Mouse (Mus musculus): ENCODE measurements around the gene Oxct1. TPM values are rescaled to one million over a fixed set of nuclear protein-coding genes. Genes with fewer than 3 reads are reported as not detected.

Gene Oxct1
- polyA plus RNA-seq, 1 experiment from 2014 or later: 23.5 TPM

GRCm38 (mm10) chr15:4197913-4198312, 171.7 kb downstream of the Oxct1 start:
- no peak overlapping the region for H3K4me3 ChIP-seq (ENCODE audit: low read depth, low read length)
- ATAC-seq (ENCODE audit: low read depth): no peak
- no peaks in the 10 kb centered on the region for H3K27me3 ChIP-seq (ENCODE audit: control insufficient read depth, insufficient read depth, low read depth, low read length)
- H3K4me1 ChIP-seq (ENCODE audit: control insufficient read depth, low read depth, low read length): no peaks in the 10 kb centered on the region
- H3K4me2 ChIP-seq (ENCODE audit: low read depth, low read length): no peak overlapping the region
- H3K27ac ChIP-seq (ENCODE audit: low read length): no peak overlapping the region
- H3K9me3 ChIP-seq (replicated peaks; ENCODE audit: control insufficient read depth, low read length): no peaks in the 10 kb centered on the region
- no peaks in the 10 kb centered on the region for H3K36me3 ChIP-seq (ENCODE audit: control insufficient read depth, insufficient read depth)
- no peak overlapping the region for H3K9ac ChIP-seq (ENCODE audit: low read depth, low read length)

Other genes with a start within 250 kb of the Oxct1 start
- gene Fbxo4, start 46.8 kb upstream of the Oxct1 start, polyA plus RNA-seq (2015; fragmentation: Nextera tagmentation; extraction: Ambion mirVana): 2.3 and 2.9 TPM in 2 replicates
- gene AW549877, start 30.6 kb upstream of the Oxct1 start, polyA plus RNA-seq (2015; fragmentation: Nextera tagmentation; extraction: Ambion mirVana): 6.9 and 7.6 TPM in 2 replicates

Measured in liver, embryonic 16.5 days (tissue).